Mouse (Mus musculus): Measurements from ENCODE around the gene Pde4b.

The Pde4b gene

GRCm38 (mm10) chr4:102478860-102479259 is 391.5 kb downstream of the Pde4b start:
- in situ Hi-C loops (cut with MboI) = loop anchor here (25.0 kb wide), 1 partner anchor 508 kb away; the partner anchor contains the start of gene Tctex1d1

GRCm38 (mm10) chr4:102480830-102481484 is 393.6 kb downstream of the Pde4b start:
- in situ Hi-C loops (cut with MboI) = loop anchor here (25.0 kb wide), 1 partner anchor 506 kb away; the partner anchor contains the start of gene Tctex1d1

- in situ Hi-C loops (cut with MboI) = loop anchor here (25.0 kb wide), 1 partner anchor 504 kb away; the partner anchor contains the start of gene Tctex1d1
Observed at GRCm38 (mm10) chr4:102483354-102484018, 396.1 kb downstream of the Pde4b start.

- in situ Hi-C loops (cut with MboI) = loop anchor here (25.0 kb wide), 1 partner anchor 503 kb away; the partner anchor contains the start of gene Tctex1d1
Observed at GRCm38 (mm10) chr4:102484738-102485137, 397.4 kb downstream of the Pde4b start.

- in situ Hi-C loops (cut with MboI) = loop anchor here (25.0 kb wide), 1 partner anchor 501 kb away; the partner anchor contains the start of gene Tctex1d1
Observed at GRCm38 (mm10) chr4:102486134-102486920, 399.0 kb downstream of the Pde4b start.

- in situ Hi-C loops (cut with MboI) = loop anchor here (25.0 kb wide), 1 partner anchor 500 kb away; the partner anchor contains the start of gene Tctex1d1
Observed at GRCm38 (mm10) chr4:102486921-102487240, 399.5 kb downstream of the Pde4b start.

GRCm38 (mm10) chr4:102488000-102488399 is 400.7 kb downstream of the Pde4b start:
- in situ Hi-C loops (cut with MboI) = loop anchor here (25.0 kb wide), 1 partner anchor 499 kb away; the partner anchor contains the start of gene Tctex1d1

GRCm38 (mm10) chr4:102491468-102492123 is 404.3 kb downstream of the Pde4b start:
- in situ Hi-C loops (cut with MboI) = loop anchor here (5.0 to 25.0 kb wide), 2 partner anchors 166 to 496 kb away; partner anchors contain the start of gene Tctex1d1

- in situ Hi-C loops (cut with MboI) = loop anchor here (5.0 to 25.0 kb wide), 2 partner anchors 164 to 494 kb away; partner anchors contain the start of gene Tctex1d1
Observed at GRCm38 (mm10) chr4:102492911-102493310, 405.6 kb downstream of the Pde4b start.

- in situ Hi-C loops (cut with MboI) = loop anchor here (5.0 to 25.0 kb wide), 2 partner anchors 164 to 494 kb away; partner anchors contain the start of gene Tctex1d1
Observed at GRCm38 (mm10) chr4:102493342-102494128, 406.2 kb downstream of the Pde4b start.

- in situ Hi-C loops (cut with MboI) = loop anchor here (5.0 to 25.0 kb wide), 2 partner anchors 163 to 493 kb away; partner anchors contain the start of gene Tctex1d1
Observed at GRCm38 (mm10) chr4:102494203-102494602, 406.9 kb downstream of the Pde4b start.

- in situ Hi-C loops (cut with MboI) = loop anchor here (25.0 kb wide), 1 partner anchor 492 kb away; the partner anchor contains the start of gene Tctex1d1
Observed at GRCm38 (mm10) chr4:102495001-102495400, 407.7 kb downstream of the Pde4b start.

GRCm38 (mm10) chr4:102495474-102495873 is 408.1 kb downstream of the Pde4b start:
- in situ Hi-C loops (cut with MboI) = loop anchor here (25.0 kb wide), 1 partner anchor 492 kb away; the partner anchor contains the start of gene Tctex1d1

- in situ Hi-C loops (cut with MboI) = loop anchor here (25.0 kb wide), 1 partner anchor 491 kb away; the partner anchor contains the start of gene Tctex1d1
Observed at GRCm38 (mm10) chr4:102496269-102497177, 409.2 kb downstream of the Pde4b start.

GRCm38 (mm10) chr4:102497221-102497620 is 409.9 kb downstream of the Pde4b start:
- in situ Hi-C loops (cut with MboI) = loop anchor here (25.0 kb wide), 1 partner anchor 490 kb away; the partner anchor contains the start of gene Tctex1d1

GRCm38 (mm10) chr4:102498169-102498919 is 411.0 kb downstream of the Pde4b start:
- in situ Hi-C loops (cut with MboI) = loop anchor here (25.0 kb wide), 1 partner anchor 489 kb away; the partner anchor contains the start of gene Tctex1d1

GRCm38 (mm10) chr4:102498920-102499316 is 411.6 kb downstream of the Pde4b start:
- in situ Hi-C loops (cut with MboI) = loop anchor here (25.0 kb wide), 1 partner anchor 488 kb away; the partner anchor contains the start of gene Tctex1d1

- in situ Hi-C loops (cut with MboI) = loop anchor here (25.0 kb wide), 1 partner anchor 607 kb away; the partner anchor contains the start of genes Mier1 and Wdr78
Observed at GRCm38 (mm10) chr4:102505714-102506113, 418.4 kb downstream of the Pde4b start.

Measured in mature B cell (primary cell).